Mouse (Mus musculus): ENCODE data around the gene Lysmd1.

DNA sequence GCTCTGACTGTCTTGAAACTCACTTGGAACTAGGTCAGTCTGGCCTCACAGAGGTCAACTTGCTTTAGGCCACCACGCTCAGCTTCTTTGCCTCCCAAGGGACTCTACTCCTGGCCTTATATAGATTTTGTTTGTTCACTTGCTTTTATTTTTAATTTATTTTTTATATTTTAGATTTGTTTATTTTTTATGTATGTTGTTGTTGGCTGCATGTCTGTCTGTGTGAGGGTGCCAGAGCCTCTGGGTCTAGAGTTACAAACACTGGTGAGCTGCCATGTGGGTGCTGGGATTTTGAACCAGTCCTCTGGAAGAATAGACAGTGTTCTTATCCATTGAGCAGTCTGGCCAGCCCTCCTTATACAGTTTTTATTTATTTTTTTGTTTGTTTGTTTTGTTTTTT is 21.1 kb upstream of the Lysmd1 start:
- TF ChIP-seq CTCF (IDR thresholded peaks at IDR 0.05; ENCODE audit: low read depth, low read length) (no peak), POLR2A (IDR thresholded peaks at IDR 0.05; ENCODE audit: extremely low read depth, insufficient read depth, low read length) (no peak)
